Mouse (Mus musculus) liver, embryonic 14.5 days (tissue): ENCODE data around the gene Gngt1. TPM values are rescaled to one million over a fixed set of nuclear protein-coding genes. Genes with fewer than 3 reads are reported as not detected.

Source experiments
- ATAC-seq: fragments of 200-750 bp; cut with Nextera tagmentation; 2 replicates; pipeline ENCODE4 v1.8.0; 2017; ENCODE audit warnings: moderate number of reproducible peaks, mild to moderate bottlenecking, moderate library complexity; ENCODE audit not compliant: insufficient read depth
- DNase-seq, 3 experiments: peaks; one replicate each; pipeline ENCODE4 v3.0.0-alpha.2; 2012 to 2013; ENCODE audit warnings: low read depth in 3 of 3, low spot score in 3 of 3
- H3K27ac ChIP-seq: fragments of 300-500 bp; sonication (generic); 2 replicates; pipeline ENCODE4 v1.5.1; 2014; ENCODE audit warnings: moderate library complexity, mild to moderate bottlenecking, control low read depth, inconsistent platforms
- H3K27me3 ChIP-seq: fragments of 300-500 bp; sonication (generic); 2 replicates; pipeline ENCODE4 v1.6.1; 2014; ENCODE audit warnings: mild to moderate bottlenecking, low read length, moderate library complexity; ENCODE audit not compliant: control insufficient read depth, insufficient read depth
- H3K36me3 ChIP-seq: fragments of 300-500 bp; sonication (generic); replicated peaks from 2 replicates; pipeline ENCODE4 v1.6.1; 2014; ENCODE audit warnings: low read depth; ENCODE audit not compliant: control insufficient read depth, insufficient read depth
- H3K4me1 ChIP-seq, 2 experiments: fragments of 200-500 bp in 1 of 2; fragments of 300-500 bp in 1 of 2; sonication (generic) in 1 of 2; replicated peaks; 2 replicates each; pipeline ENCODE4 v1.6.1; 2012 to 2014; ENCODE audit warnings: antibody characterized with exemption in 1 of 2, inconsistent platforms in 1 of 2, low read length in 1 of 2; ENCODE audit not compliant: control insufficient read depth in 2 of 2, insufficient read depth in 2 of 2
- H3K4me2 ChIP-seq: fragments of 300-500 bp; sonication (generic); 2 replicates; pipeline ENCODE4 v1.6.1; 2014; ENCODE audit warnings: low read depth, mild to moderate bottlenecking, control low read depth, moderate library complexity
- H3K4me3 ChIP-seq, 2 experiments: fragments of 200-500 bp in 1 of 2; fragments of 300-500 bp in 1 of 2; sonication (generic) in 1 of 2; 2 replicates each; pipeline ENCODE4 v1.5.1; 2012 to 2014; ENCODE audit warnings: low read depth in 2 of 2, low read length in 2 of 2, mild to moderate bottlenecking in 2 of 2, control low read depth in 1 of 2, inconsistent platforms in 1 of 2, moderate library complexity in 1 of 2; ENCODE audit not compliant: insufficient read depth in 1 of 2
- H3K9ac ChIP-seq: fragments of 300-500 bp; sonication (generic); replicated peaks from 2 replicates; pipeline ENCODE4 v1.6.1; 2014; ENCODE audit warnings: mild to moderate bottlenecking, control low read depth, moderate library complexity
- H3K9me3 ChIP-seq: fragments of 300-500 bp; sonication (generic); 2 replicates; pipeline ENCODE4 v1.6.1; 2016; ENCODE audit warnings: low read length, mixed read lengths; ENCODE audit not compliant: control insufficient read depth
- CTCF ChIP-seq: IDR thresholded peaks from 2 replicates; pipeline ENCODE4 v1.5.1; 2016; ENCODE audit warnings: antibody characterized with exemption, low read depth, control low read depth
- EP300 ChIP-seq: IDR thresholded peaks from 2 replicates; pipeline ENCODE4 v1.6.1; 2016; ENCODE audit warnings: antibody characterized with exemption, low read depth
- WGBS: fragments of 180-500 bp; shearing (Covaris S2); extraction: QIAGEN DNeasy Blood & Tissue Kit; methylation state at CpG from one replicate; pipeline ENCODE4 v1.1.7; 2014; ENCODE audit not compliant: insufficient replicate concordance; 5-methylcytosine and 5-hydroxymethylcytosine counted together
- polyA plus RNA-seq, 2 experiments: library from polyadenylated mRNA; depleted of rRNA in 1 of 2; stranded (reverse) in 1 of 2; unstranded in 1 of 2; fragments of >200 nt; fragmentation: Nextera tagmentation in 1 of 2; extraction: Ambion mirVana in 1 of 2; gene quantifications; 2 replicates each; pipeline versions ENCODE4 v1.2.1 to v1.2.3; 2012 to 2014

Gene Gngt1
- polyA plus RNA-seq, 2 experiments = 0.02 to 0.11 TPM

DNA sequence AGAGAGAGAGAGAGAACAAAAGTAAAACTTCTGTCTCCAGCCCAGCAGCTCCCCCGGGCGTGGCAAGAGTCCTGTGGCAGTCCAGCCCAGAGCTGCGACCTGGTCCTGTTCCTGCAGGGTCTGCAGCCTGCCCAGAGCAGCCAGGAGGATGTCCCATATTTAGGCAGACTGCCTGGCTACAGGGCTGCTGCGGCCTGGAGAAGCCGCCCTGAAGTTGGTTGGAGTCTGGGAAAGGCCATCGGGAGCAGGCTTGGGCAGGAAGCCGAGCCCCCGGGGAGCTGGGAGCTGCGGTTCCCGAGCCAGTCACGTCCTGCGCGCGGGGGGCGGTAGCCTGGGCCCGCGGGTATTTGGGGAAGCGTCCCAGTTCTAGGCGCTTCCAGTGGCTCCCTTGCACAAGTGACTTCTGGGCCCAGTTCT is 10.3 kb downstream of the Gngt1 start, which contains the start of gene Gng11:
Gene Gng11, plus strand, starts transcription at position 15 of the 417 bp plus-strand sequence.
- 2% methylated on average over 18 of the region's 19 CpGs for WGBS
- H3K9me3 ChIP-seq = no peaks in the 10 kb centered on the region
- H3K9ac ChIP-seq = peak within 1 kb of the TSS; percentile 28
- H3K4me1 ChIP-seq = peaks cover 0 to 5% of the 10 kb centered on the region in 2 experiments; a peak in 1 of 4 replicates
- no peak for DNase-seq
- no peak within 1 kb of the TSS for H3K27ac ChIP-seq
- TF ChIP-seq EP300 (no peak), CTCF (no peak; the same call in 1 of the 2 replicates)
- no peaks in the 10 kb centered on the region for H3K36me3 ChIP-seq
- H3K4me2 ChIP-seq = peak within 1 kb of the TSS; percentile 54
- peak; percentile 72 for ATAC-seq
- H3K27me3 ChIP-seq = no peaks in the 10 kb centered on the region
- peak within 1 kb of the TSS; percentile 52 to 53 for H3K4me3 ChIP-seq

DNA sequence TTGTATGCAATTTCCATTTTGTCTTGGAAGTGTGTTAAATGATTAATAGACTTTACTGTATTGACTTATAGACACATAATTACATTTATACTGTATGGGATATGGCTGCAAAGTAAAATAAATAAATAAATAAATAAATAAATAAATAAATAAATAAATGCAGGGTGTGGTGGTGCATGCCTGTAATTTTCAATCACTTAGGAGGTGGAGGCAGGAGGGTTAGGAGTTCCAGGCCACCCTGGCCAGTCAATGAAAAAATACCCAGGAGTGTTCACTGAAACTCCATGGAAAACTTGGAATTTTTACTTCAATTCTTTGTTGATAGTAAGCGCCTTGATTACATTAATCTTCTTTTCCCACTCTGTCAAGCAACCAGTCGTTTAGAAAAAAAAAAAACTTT is 11.2 kb downstream of the Gngt1 start:
- ATAC-seq = no peak

GRCm38 (mm10) chr6:4008501-4009040 is 15.0 kb downstream of the Gngt1 start:
- ATAC-seq = no peak
- H3K27ac ChIP-seq = no peak overlapping the region
- no peaks in the 10 kb centered on the region for H3K9me3 ChIP-seq
- 56% methylated on average over 2 of the region's 2 CpGs for WGBS
- no peaks in the 10 kb centered on the region for H3K36me3 ChIP-seq
- TF ChIP-seq EP300 = no peak
- TF ChIP-seq CTCF = no peak
- no peaks in the 10 kb centered on the region for H3K4me1 ChIP-seq
- no peak for DNase-seq
- no peak overlapping the region for H3K9ac ChIP-seq
- H3K4me3 ChIP-seq = no peak overlapping the region
- no peaks in the 10 kb centered on the region for H3K27me3 ChIP-seq
- H3K4me2 ChIP-seq = no peak overlapping the region

More for the DNA sequence above, 11.2 kb downstream of the Gngt1 start:
- DNase-seq = no peak
- Histone ChIP-seq H3K9me3 (no peaks in the 10 kb centered on the region), H3K27me3 (no peaks in the 10 kb centered on the region), H3K4me1 (peaks cover 0 to 5% of the 10 kb centered on the region in 2 experiments; a peak in 1 of 4 replicates), H3K4me3 (peak overlapping the region; percentile 52 to 53; a peak in 3 of 4 replicates), H3K9ac (no peak overlapping the region), H3K27ac (no peak overlapping the region), H3K4me2 (peak overlapping the region; percentile 54), H3K36me3 (no peaks in the 10 kb centered on the region)
- 43% methylated on average over 2 of the region's 2 CpGs for WGBS
- TF ChIP-seq CTCF = no peak
- TF ChIP-seq EP300 = no peak

- H3K4me2 ChIP-seq = no peak overlapping the region
- H3K36me3 ChIP-seq = no peaks in the 10 kb centered on the region
- no peaks in the 10 kb centered on the region for H3K27me3 ChIP-seq
- H3K9me3 ChIP-seq = no peaks in the 10 kb centered on the region
- no peak overlapping the region for H3K27ac ChIP-seq
- no peak overlapping the region for H3K4me3 ChIP-seq
- TF ChIP-seq CTCF (no peak), EP300 (no peak)
- H3K4me1 ChIP-seq = no peaks in the 10 kb centered on the region
- H3K9ac ChIP-seq = no peak overlapping the region
- DNase-seq (no peak), ATAC-seq (no peak)
These were observed 16.0 kb downstream of the Gngt1 start for GRCm38 (mm10) chr6:4009548-4009947.

DNA sequence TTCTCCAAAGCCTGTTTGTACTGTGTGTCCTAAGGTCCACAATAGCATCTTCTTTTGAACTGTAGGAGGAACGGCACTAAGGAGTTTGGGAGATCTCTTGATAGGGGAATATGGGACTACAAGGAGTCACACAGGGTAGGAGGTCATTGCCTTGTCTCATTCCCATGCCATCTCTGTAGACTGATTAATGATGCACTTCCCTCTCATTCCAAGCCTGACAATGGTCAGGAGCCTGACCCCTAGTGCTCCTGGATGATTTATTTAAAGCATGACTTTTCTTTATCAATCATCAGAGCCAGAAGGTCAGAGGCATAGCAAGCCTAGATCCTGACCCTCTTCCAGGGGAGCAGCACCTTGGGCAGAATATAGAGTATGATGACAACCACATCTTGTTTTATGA is 29.1 kb downstream of the Gngt1 start:
- H3K4me1 ChIP-seq = no peaks in the 10 kb centered on the region
- no peaks in the 10 kb centered on the region for H3K27me3 ChIP-seq
- H3K9me3 ChIP-seq = no peaks in the 10 kb centered on the region
- WGBS = 62% methylated on average over 1 of the region's 1 CpGs
- TF ChIP-seq EP300 (no peak), CTCF (no peak)
- no peak overlapping the region for H3K9ac ChIP-seq
- DNase-seq = no peak
- no peak overlapping the region for H3K27ac ChIP-seq
- no peaks in the 10 kb centered on the region for H3K36me3 ChIP-seq
- ATAC-seq = no peak
- no peak overlapping the region for H3K4me3 ChIP-seq
- no peak overlapping the region for H3K4me2 ChIP-seq
